Mouse (Mus musculus): ENCODE measurements around the gene Thy1.

Thy1 gene

DNA sequence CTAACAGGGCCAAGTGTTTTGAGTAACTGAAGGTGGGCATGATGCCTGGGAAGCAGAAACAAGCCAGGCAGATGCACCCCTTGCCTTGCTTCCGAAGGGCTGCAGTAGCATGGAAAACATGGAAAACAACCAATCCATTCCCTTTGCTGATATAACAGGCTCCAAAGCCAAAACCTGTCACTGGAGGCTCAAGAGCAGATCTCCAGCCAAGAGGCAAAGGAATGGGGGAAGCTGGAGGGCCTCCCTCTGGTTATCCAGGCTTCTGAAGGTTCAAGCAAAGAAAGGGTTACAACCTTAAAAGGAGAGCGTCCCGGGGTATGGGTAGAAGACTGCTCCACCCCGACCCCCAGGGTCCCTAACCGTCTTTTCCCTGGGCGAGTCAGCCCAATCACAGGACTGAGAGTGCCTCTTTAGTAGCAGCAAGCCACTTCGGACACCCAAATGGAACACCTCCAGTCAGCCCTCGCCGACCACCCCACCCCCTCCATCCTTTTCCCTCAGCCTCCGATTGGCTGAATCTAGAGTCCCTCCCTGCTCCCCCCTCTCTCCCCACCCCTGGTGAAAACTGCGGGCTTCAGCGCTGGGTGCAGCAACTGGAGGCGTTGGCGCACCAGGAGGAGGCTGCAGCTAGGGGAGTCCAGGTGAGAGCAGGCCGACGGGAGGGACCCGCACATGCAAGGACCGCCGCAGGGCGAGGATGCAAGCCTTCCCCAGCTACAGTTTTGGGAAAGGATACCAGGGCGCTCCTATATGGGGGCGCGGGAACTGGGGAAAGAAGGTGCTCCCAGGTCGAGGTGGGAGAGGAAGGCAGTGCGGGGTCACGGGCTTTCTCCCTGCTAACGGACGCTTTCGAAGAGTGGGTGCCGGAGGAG, at the start of gene Thy1:
Gene Thy1 (plus strand): TSS at position 549 of the 872 bp plus-strand sequence.
- DNase-seq (ENCODE audit: low read depth, low spot score): peak; percentile 70

DNA sequence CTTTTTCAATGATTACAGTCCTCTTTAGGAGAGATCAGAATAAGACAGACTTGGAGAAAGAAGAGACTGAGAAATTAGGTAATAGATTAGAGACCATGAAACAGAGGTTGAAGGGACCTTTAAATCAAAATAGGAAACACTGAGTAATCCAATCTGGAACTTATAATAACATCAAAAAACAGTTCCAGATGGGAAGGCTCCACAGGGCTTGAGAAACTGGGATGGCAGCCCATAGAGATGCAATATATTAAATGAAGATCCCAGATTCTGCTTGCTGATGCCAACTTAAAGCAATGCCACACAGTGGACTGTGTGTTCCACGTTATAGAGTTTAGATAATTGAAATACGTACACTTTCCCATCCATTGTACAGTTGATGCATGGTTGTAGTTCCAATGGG, 45.5 kb upstream of the Thy1 start:
- no peak for DNase-seq (ENCODE audit: low read depth, low spot score)

DNA sequence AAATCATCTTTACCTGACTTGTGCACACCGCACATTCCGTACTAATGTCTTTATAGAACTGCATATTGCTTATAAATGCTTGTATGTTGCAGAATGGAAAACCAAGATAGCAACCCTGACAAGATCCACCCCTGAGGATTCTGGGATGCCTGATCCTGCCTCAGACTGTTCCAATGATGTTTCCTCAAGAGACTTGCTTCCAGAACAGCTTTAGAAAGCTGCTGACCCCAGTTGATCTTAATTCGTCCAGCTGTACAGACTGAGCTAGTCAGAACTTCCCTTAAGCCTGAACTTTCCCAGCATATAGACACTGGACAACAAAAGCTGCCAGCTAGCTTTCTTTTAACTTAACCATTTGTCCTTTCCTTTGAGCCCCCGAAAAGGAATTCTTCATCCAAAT, 44.3 kb upstream of the Thy1 start:
- no peak for DNase-seq (ENCODE audit: low read depth, low spot score)

DNA sequence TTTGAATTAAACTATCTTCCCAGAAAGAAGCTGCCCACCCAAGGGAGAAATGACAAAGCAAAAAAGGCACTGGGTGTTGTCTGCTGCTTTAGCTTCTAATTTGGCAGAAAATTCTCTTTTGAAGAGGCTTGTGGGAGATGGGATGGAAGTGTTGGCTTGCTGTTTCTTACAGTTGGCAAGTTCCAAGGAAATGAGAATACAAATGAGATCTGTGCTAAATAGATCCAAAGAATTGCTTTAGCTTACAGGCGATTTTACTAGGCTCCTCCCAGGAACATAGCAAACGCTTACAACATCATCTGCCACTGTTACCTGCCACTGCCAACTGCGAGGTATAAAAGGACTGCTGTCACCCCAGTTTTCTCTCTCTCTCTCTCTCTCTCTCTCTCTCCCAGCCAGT, 38.8 kb upstream of the Thy1 start:
- no peak for DNase-seq (ENCODE audit: low read depth, low spot score)

DNA sequence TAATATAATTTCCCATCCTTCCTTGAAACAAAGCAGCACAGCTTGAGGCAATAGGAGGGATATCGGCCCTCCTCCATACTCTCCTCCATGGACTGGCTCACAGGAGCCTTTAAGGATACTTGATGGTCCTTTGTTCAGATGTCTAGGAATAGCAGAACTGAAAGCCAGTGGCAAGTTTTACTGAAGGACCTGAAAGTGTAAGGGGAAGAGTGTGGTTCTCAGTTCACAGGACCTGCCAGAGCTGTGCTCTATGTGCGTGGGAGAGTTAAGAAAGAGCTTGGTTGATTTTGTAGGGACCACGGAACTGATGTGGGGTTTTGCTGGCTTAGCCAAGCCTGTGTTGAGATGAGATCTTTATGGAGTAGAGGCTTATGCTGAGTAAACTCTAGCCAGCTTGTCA, 37.9 kb upstream of the Thy1 start:
- DNase-seq (ENCODE audit: low read depth, low spot score): no peak

DNA sequence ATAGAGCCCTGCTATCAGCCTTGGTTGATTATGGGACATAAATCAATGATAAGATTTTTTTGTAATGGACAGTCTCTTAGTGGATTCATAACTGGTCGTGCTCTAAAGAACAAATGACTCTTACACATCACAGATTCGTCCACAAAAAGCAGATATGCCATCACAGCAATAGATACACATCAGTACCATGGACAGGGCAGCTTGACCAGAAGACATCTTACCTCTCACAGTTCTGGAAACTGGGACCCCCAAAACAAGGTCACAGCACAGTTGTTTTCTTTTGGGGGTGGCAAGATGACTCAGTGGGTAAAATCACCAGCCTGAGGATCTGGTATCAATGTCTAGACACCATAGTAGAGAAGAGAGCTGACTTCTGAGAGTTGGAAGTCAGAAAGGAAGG, 35.9 kb upstream of the Thy1 start:
- no peak for DNase-seq (ENCODE audit: low read depth, low spot score)

DNA sequence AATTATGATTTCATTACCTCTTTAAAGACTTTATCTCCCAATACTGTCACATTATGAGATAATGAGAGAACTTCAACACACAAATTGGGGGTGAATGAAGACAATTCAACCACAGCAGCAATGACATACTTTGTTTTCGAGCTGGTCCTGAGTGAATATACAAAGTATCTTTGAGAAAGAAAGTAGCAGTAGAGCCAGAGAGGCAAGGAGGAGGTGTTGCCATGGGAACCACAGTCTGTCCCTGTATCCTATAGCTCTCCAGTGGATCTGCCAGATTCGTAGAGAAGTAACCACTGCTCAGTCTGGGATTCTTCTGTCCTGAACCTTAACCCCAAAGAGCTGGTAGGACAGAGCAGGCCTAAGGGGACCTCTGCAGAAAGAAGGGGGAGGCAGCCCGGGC, 35.2 kb upstream of the Thy1 start:
- no peak for DNase-seq (ENCODE audit: low read depth, low spot score)

DNA sequence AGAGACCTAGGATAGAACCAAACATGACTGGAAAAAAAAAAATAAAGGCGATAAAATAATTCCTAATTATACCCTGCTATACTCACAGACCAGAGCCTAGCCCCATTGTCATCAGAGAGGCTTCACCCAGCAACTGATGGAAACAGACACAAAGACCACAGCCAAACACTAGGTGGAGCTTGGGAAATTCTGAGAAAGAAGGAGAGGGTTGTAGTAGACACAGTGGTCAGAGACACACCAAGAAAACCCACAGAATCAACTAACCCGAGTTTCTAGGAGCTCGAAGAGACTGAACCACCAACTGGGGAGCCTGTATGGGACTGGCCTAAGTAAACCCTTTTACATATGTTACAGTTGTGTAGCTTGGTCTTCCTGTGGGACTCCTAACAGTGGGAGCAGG, 32.3 kb upstream of the Thy1 start:
- DNase-seq (ENCODE audit: low read depth, low spot score): no peak

DNA sequence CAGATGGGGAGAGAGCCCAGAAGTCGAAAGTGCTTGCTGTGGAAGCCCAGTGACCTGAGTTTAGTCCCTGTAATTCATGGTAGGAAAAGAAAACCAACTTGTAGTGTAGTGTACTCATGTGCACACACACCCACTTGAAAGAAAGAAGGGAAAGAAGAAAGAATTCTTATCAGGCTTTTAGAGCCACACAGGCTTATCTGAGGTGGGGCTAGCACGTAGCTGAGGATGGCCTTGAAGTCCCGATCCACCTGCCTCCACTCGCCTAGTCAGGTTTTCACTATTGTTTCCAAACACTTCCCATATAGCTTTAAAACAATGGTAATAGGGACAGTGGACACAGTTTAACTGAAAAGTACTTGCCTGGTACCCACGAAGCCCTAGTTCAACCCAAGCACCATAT, 31.5 kb upstream of the Thy1 start:
- no peak for DNase-seq (ENCODE audit: low read depth, low spot score)

DNA sequence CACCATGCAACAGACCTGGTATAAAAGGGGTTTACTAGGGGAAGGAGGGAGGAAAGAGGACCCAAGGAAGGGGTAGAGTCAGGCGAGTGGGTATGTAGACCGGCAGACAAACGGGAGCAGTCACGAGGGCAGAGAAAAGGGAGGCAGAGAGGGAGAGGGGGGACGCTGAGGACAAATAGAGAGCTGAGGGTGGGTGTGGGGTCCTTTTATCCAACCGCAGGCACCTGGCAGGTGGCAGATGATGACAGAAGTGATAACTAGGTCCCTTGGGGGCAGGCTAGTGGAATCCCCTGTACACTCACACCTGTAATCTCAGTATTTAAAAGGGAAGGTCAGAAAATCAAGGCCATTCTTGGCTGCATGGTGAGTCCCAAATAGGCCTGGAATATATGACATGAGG, 31.0 kb upstream of the Thy1 start:
- no peak for DNase-seq (ENCODE audit: low read depth, low spot score)

DNA sequence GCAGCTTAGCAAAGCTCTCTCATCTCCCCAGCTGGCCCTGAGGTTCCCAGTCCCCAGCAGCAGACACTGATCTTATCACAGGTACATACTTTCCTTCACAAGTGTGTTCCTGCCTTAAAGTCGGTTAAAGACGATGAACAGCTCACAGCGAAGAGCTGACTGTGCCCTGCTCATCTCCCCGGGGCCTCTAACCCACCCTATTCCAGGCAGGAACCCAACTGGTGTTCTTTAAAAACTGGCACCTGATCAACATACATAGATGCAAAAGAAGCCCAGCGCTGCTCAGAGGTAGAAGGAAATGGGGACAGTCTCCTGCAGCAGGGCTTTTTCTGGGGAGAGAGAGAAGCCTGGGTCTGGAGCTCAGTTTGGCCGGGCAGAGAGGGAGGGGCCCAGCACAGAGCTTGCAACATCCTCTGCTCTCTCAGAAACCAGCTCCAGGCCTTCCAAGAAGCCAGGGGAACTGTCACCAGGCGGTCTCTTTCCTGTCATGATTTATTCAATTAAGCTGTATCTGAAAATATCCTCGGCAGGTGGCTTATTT, 30.4 kb upstream of the Thy1 start:
- DNase-seq (ENCODE audit: low read depth, low spot score): no peak

DNA sequence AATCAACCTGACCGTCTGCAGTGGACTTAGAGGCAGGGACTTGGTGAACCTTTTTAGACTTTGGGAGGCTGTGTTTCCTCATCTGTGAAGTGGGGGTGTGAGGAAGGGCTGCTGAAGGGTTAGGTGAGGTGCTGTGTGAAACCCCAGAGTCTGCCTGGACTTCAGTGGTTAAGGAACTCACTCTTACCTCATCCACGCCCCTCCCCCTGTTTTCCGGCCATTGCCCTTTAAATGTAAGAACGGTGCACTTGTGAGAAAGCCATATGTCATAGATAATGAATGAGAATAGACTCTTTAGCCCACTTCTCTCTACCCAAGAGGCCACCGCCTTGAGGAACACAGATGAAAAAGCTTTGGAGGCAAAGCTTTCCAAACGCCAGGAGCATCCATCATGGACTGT, 29.4 kb upstream of the Thy1 start:
- no peak for DNase-seq (ENCODE audit: low read depth, low spot score)

DNA sequence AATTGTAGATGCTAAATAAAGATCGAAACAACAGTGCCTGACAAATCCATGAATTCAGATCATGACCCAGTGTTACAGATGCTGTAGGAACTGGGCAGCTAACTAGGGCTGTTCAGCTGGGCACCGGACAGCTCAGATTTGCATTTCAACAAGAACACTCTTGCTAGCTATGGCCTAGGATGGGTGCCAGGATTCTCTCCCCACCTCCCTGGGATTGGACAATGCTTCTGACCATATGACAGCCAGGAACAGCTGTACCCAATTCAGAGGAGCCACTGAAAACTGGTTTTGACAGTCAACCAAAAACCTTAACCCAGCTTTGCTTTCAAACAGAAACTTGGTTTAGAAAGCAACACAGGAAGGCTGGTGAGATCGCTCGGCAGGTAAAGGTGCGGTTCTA, 26.9 kb upstream of the Thy1 start:
- no peak for DNase-seq (ENCODE audit: low read depth, low spot score)

DNA sequence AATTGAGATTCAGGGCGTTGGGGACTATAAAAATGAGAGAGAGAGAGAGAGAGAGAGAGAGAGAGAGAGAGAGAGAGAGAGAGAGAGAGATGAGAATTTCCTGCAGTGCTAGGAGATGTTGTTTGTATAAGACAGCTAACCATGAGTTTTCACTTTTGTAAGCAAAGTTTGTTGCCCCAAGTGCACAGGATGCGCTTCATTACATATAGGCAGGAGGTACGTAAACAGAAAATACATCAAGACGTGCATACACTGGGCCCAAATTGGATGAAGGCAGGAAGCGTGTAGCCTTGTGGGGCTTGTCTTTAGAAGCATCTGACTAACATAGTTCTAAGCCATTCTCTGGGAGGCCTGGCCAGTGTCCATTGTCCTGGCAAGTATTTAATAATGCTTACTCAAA, 25.3 kb upstream of the Thy1 start:
- no peak for DNase-seq (ENCODE audit: low read depth, low spot score)

DNA sequence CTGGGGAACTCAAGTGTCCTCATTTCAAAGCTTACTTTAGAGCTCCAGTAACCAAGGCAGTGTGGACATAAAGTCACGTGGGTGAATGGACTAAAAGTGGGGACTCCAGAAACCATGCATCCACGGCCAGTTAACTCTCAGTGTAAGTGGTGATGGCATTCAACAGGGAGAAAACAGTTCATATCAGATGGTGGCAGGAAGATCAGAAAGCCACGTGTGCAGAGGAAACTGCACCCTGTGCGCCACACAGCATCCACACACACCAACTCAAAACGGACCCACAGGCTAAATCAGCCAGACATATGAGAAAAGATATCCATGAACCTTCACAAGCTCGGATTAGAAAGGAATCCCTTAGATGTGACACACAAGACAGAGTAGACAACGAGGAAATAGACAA, 23.2 kb upstream of the Thy1 start:
- no peak for DNase-seq (ENCODE audit: low read depth, low spot score)

DNA sequence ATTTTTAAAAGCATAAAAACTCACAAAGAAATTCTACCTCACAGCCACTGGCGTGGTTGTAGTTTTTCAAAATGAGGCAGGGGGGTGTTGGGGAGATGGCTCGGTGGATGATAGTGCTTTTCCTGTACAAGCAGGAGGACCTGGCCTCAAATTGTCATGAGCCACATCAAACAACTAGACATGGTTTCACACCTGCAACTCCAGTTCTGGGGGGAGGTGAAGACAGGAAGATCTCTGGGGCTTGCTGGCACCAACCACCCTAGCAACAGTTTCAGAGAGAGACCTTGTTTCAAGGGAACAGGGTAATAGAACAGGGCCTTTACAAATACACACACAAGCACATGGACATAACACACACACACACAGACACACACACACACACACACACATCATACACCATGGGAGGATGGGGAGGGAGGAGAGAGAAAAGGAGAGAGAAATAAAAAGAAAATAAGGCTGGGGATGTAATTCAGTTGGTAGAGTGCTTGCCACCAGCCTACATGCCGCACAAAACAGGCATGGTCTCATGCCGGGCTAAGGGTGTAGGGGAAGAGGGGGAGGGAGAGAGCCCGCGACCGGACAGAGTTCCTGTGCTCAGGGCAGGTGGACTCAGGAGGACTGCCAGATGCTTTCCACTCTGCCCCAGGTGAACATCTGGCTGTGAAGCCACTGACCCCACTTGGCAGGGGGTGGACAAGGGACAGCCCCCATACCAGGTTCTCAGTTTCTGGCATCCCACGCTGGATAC, 20.9 kb upstream of the Thy1 start:
- DNase-seq (ENCODE audit: low read depth, low spot score): no peak

DNA sequence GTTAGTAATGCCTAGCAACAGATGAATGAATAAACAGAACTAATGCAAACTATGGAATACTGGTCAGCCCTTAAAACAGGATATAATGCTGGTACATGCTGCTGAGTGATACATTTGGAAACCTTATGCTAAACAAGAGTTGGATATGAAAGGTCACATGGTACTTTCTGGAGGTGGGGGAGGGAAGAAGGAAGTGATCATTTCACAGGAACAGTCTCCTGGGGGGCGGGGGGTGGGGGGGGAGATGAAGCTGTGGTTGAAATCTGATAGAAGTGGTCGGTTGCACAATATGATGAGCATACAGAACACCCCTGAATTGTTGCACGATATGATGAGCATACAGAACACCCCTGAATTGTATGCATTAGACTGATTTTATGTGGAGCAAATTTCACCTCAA, 19.1 kb upstream of the Thy1 start:
- no peak for DNase-seq (ENCODE audit: low read depth, low spot score)

DNA sequence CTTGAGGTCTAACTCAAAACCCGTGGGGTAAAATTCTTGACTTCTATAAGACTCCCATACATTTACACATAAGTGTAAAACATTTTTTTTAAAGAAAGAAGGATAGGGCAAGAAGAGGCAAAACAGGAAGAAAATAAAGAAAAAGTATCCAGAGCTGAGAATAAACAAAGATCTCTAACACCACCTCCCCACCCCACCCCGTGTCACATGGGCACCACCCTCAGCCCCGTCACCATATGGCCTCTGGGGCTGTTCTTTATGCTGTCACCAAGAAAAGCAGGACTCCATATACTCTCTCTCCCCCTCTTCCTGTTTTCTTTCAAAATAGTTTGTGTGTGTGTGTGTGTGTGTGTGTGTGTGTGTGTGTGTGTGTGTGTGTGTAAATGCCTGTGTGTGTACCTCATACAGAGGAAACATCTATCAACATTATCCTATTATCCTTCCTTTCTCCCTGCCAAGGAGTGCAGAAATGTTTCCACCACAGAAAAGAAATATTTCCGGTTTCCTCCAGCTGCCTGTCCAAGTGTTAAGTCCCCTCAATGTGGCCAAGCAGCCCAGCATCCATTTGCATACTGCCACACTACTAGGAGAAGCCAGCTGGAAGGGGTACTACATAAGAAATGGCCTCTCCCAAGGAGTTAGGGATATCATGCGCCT, 13.5 kb upstream of the Thy1 start:
- no peak for DNase-seq (ENCODE audit: low read depth, low spot score)

DNA sequence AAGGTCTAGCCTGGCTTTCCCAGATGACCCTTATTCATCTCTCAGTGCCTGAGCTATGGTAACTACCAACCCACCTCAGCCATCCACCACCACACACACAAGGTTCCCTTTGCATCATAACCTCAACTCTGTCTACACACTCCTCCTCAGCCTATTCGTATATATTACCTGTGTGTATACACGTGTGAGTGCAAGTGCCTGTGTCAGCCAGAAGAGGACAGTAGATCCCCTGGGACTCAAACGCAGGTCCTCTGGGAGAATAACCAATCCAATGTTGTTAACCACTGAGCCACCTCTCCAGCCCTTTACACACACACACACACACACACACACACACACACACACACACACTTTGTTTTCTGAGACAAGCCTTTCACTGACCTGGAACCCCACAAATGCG, 12.5 kb upstream of the Thy1 start:
- no peak for DNase-seq (ENCODE audit: low read depth, low spot score)

DNA sequence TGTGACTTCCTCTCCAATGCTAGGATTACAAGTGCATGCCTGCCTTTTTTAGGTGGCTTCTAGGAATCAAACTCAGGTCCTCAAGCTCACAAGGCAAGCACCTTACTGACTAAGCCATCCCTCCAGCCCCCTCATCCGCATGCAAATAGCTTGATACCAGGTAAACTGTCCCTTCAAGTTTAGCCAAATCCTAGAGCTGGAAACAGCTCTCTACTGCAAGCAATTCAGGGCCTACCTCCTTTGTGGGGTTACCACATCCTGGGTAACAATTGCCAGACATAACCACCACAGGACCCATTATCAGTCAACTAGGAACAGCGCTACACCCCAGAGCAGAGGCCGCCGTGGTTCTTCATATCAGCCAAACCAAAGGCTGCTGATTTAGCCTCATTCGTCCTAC, 12.1 kb upstream of the Thy1 start:
- DNase-seq (ENCODE audit: low read depth, low spot score): no peak

DNA sequence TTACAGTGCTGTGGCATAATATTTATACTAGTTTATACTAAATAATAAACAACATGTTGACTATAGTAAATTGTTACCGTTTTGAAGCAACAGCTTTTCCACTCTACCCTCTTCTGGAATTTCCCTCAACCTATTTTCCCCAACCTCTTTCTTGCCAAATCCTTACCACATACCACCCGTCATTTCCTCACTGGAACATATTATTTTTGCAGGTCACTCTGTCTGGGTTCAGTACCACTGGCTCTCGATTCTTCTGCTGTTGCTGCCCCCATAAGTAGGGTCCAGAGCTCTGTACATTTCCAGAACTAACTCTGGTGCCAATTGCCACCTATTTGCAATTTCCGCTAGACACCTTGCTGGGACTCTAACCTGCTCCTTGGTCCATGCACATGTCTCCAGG, 11.2 kb upstream of the Thy1 start:
- no peak for DNase-seq (ENCODE audit: low read depth, low spot score)

DNA sequence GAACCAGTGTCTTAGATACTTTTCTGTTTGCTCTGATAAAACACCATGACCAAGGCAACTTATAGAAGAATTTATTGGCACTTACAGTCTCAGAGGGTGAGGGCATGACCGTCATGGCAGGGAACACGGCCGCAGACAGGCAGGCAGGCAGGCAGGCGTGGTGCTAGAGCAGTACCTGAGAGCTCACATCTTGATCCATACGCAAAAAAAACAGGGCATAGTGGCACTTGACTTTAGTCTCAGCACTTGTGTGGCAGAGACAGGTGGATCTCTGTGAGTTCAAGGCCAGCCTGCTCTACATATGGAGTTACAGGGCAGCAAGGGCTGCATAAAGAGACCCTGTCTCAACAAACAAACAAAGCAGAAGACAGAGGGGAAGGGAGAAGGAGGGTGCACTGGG, 9.9 kb upstream of the Thy1 start:
- DNase-seq (ENCODE audit: low read depth, low spot score): no peak
